Mouse (Mus musculus) myocyte (in vitro differentiated cells): ENCODE measurements around the gene Bicdl1. TPM values are rescaled to one million over a fixed set of nuclear protein-coding genes. Genes with fewer than 3 reads are reported as not detected.
A peak's percentile ranks its signal among the peaks of the same experiment; 100 is the strongest.

ENCODE experiments used
- H3K27me3 ChIP-seq: one replicate; pipeline ENCODE4 v1.6.1; 2011; ENCODE audit not compliant: control insufficient read depth, insufficient read depth, insufficient read length
- H3K36me3 ChIP-seq: one replicate; pipeline ENCODE4 v1.6.1; 2011; ENCODE audit not compliant: control insufficient read depth, insufficient read depth
- H3K4me2 ChIP-seq: one replicate; pipeline ENCODE4 v1.6.1; 2011; ENCODE audit warnings: low read depth, control low read depth
- H3K4me3 ChIP-seq: one replicate; pipeline ENCODE4 v1.5.1; 2011; ENCODE audit warnings: mild to moderate bottlenecking, control low read depth, moderate library complexity
- H3K79me2 ChIP-seq: one replicate; pipeline ENCODE4 v1.6.1; 2011; ENCODE audit not compliant: control insufficient read depth, insufficient read depth
- H3ac ChIP-seq: one replicate; pipeline ENCODE4 v1.6.1; 2011; ENCODE audit not compliant: control insufficient read depth, insufficient read length
- CEBPB ChIP-seq: IDR thresholded peaks from 2 replicates; pipeline ENCODE4 v1.6.1; 2011; ENCODE audit warnings: mild to moderate bottlenecking, moderate library complexity; ENCODE audit not compliant: poor library complexity, insufficient read depth, severe bottlenecking
- E2F4 ChIP-seq: IDR thresholded peaks from one replicate; pipeline ENCODE4 v1.6.1; 2011; ENCODE audit warnings: mild to moderate bottlenecking, control low read depth, moderate library complexity; ENCODE audit not compliant: insufficient read depth
- MAX ChIP-seq: IDR thresholded peaks from one replicate; pipeline ENCODE4 v1.6.1; 2011; ENCODE audit warnings: low read depth, mild to moderate bottlenecking, control low read depth
- MYOD1 ChIP-seq, 3 experiments: IDR thresholded peaks; one replicate each; pipeline ENCODE4 v1.6.1; 2011; ENCODE audit warnings: control low read depth in 2 of 3, low read depth in 2 of 3, mild to moderate bottlenecking in 2 of 3, moderate library complexity in 1 of 3; ENCODE audit not compliant: insufficient read length in 2 of 3, control insufficient read depth in 1 of 3
- MYOG ChIP-seq, 3 experiments: IDR thresholded peaks; one replicate each; pipeline ENCODE4 v1.6.1; 2011; ENCODE audit warnings: control low read depth in 2 of 3, low read depth in 2 of 3, mild to moderate bottlenecking in 2 of 3; ENCODE audit not compliant: insufficient read length in 2 of 3, control insufficient read depth in 1 of 3, insufficient read depth in 1 of 3
- POLR2A ChIP-seq: IDR thresholded peaks from one replicate; pipeline ENCODE4 v1.6.1; 2011; ENCODE audit warnings: low read depth, mild to moderate bottlenecking, control low read depth, moderate library complexity; ENCODE audit not compliant: insufficient read length
- POLR2AphosphoS2 ChIP-seq: IDR thresholded peaks from one replicate; pipeline ENCODE4 v1.6.1; 2011; ENCODE audit warnings: low read depth, control low read depth; ENCODE audit not compliant: insufficient read length
- REST ChIP-seq: IDR thresholded peaks from one replicate; pipeline ENCODE4 v1.6.1; 2011; ENCODE audit warnings: mild to moderate bottlenecking, control low read depth, moderate library complexity; ENCODE audit not compliant: insufficient read depth, insufficient read length
- SRF ChIP-seq: IDR thresholded peaks from one replicate; pipeline ENCODE4 v1.6.1; 2011; ENCODE audit warnings: low read depth; ENCODE audit not compliant: control insufficient read depth, insufficient read length
- TCF12 ChIP-seq: IDR thresholded peaks from one replicate; pipeline ENCODE4 v1.6.1; 2011; ENCODE audit warnings: mild to moderate bottlenecking, control low read depth; ENCODE audit not compliant: poor library complexity, insufficient read depth, severe bottlenecking
- TCF3 ChIP-seq: IDR thresholded peaks from one replicate; pipeline ENCODE4 v1.6.1; 2011; ENCODE audit warnings: low read depth, control low read depth; ENCODE audit not compliant: insufficient read length
- USF1 ChIP-seq: IDR thresholded peaks from one replicate; pipeline ENCODE4 v1.6.1; 2011; ENCODE audit warnings: low read depth, mild to moderate bottlenecking, control low read depth, moderate library complexity
- polyA plus RNA-seq: library from polyadenylated mRNA; unstranded; fragments of >200 nt; fragmentation: generic; extraction: Trizol; gene quantifications from one replicate; pipeline ENCODE4 v1.2.1, GENCODE M21; 2012; ENCODE audit warnings: missing spikeins

The Bicdl1 gene
- polyA plus RNA-seq, 1 experiment: 2.8 TPM

DNA sequence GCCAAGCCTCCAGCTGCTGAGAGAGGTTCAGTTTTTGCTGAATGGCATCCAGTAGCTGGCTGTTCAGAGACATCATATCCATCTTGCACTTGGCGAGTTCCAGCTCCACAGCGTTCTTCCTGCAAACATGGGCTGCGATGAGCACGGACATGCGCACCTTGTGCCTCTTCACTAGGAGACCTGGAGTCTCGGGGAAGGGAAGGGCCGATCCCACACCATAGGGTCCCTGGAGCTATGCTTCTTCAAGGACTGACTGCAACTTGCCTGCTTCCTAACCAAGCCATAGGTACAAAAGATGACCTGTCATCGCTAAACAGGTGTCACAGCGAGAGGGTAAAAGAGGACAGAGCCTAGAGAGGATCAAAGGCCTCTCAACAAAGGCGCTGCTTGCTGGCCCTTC is 79.6 kb downstream of the Bicdl1 start:
- TF ChIP-seq SRF (no peak), TCF3 (no peak), MYOG (IDR thresholded peaks at IDR 0.05; ENCODE audit: control insufficient read depth in 1 of 3, insufficient read depth in 1 of 3, insufficient read length in 2 of 3, low read depth in 2 of 3) (no peak), MYOD1 (IDR thresholded peaks at IDR 0.05; ENCODE audit: control insufficient read depth in 1 of 3, insufficient read length in 2 of 3, low read depth in 2 of 3) (no peak), POLR2AphosphoS2 (no peak), REST (no peak), MAX (no peak), POLR2A (no peak), CEBPB (no peak), USF1 (no peak)
- H3K79me2 ChIP-seq: no peaks in the 10 kb centered on the region
- peaks cover 3% of the 10 kb centered on the region for H3K36me3 ChIP-seq
- no peaks in the 10 kb centered on the region for H3K27me3 ChIP-seq
- peak overlapping the region; percentile 96 for H3K4me2 ChIP-seq
- H3ac ChIP-seq: no peak overlapping the region
- peak overlapping the region; percentile 21 for H3K4me3 ChIP-seq

GRCm38 (mm10) chr5:115650885-115651284 is 80.5 kb downstream of the Bicdl1 start:
- H3K36me3 ChIP-seq: peaks cover 8% of the 10 kb centered on the region
- no peak overlapping the region for H3K4me2 ChIP-seq
- H3K79me2 ChIP-seq: no peaks in the 10 kb centered on the region
- H3ac ChIP-seq: no peak overlapping the region
- TF ChIP-seq POLR2A: no peak
- TF ChIP-seq REST: no peak
- no peak for TF ChIP-seq MAX
- TF ChIP-seq TCF12: no peak
- no peak for TF ChIP-seq MYOD1 (IDR thresholded peaks at IDR 0.05; ENCODE audit: control insufficient read depth in 1 of 3, insufficient read length in 2 of 3, low read depth in 2 of 3)
- no peak for TF ChIP-seq E2F4
- TF ChIP-seq USF1: no peak
- no peak for TF ChIP-seq POLR2AphosphoS2
- no peak for TF ChIP-seq MYOG (IDR thresholded peaks at IDR 0.05; ENCODE audit: control insufficient read depth in 1 of 3, insufficient read depth in 1 of 3, insufficient read length in 2 of 3, low read depth in 2 of 3)
- no peak for TF ChIP-seq SRF
- TF ChIP-seq CEBPB: no peak
- no peak for TF ChIP-seq TCF3
- no peaks in the 10 kb centered on the region for H3K27me3 ChIP-seq
- H3K4me3 ChIP-seq: no peak overlapping the region

DNA sequence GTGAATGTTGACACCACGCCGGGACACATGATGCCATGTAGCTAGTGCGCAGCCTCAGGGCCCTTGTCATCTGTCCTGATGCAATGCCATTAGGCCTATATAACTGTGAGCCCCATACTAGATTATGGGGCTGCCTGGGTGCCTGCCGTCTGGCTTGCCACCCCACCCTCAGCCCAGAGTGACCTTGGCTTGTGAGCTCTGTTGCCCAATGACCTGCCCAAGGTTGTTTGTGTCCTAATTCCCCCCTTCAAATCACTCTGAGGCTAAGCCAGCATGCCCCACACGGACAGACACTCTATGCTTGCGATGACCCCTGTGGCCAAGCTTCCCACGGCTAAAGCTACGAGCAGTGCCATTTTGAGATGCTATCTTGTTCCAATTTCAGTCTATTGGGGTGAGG is 81.7 kb downstream of the Bicdl1 start:
- Histone ChIP-seq H3K27me3 (no peaks in the 10 kb centered on the region), H3K4me3 (no peak overlapping the region), H3K4me2 (no peak overlapping the region), H3ac (no peak overlapping the region), H3K36me3 (peaks cover 8% of the 10 kb centered on the region), H3K79me2 (no peaks in the 10 kb centered on the region)
- TF ChIP-seq POLR2AphosphoS2 (no peak), SRF (no peak), POLR2A (no peak), E2F4 (no peak), TCF12 (no peak), MYOG (IDR thresholded peaks at IDR 0.05; ENCODE audit: control insufficient read depth in 1 of 3, insufficient read depth in 1 of 3, insufficient read length in 2 of 3, low read depth in 2 of 3) (no peak), TCF3 (no peak), USF1 (no peak), CEBPB (no peak), REST (no peak), MAX (no peak), MYOD1 (IDR thresholded peaks at IDR 0.05; ENCODE audit: control insufficient read depth in 1 of 3, insufficient read length in 2 of 3, low read depth in 2 of 3) (no peak)

GRCm38 (mm10) chr5:115648876-115649275 is 82.5 kb downstream of the Bicdl1 start:
- Histone ChIP-seq H3K27me3 (no peaks in the 10 kb centered on the region), H3K36me3 (peaks cover 8% of the 10 kb centered on the region), H3ac (no peak overlapping the region), H3K4me2 (no peak overlapping the region), H3K4me3 (no peak overlapping the region), H3K79me2 (no peaks in the 10 kb centered on the region)
- TF ChIP-seq MAX: no peak
- no peak for TF ChIP-seq SRF
- no peak for TF ChIP-seq TCF12
- TF ChIP-seq TCF3: no peak
- no peak for TF ChIP-seq REST
- TF ChIP-seq POLR2AphosphoS2: no peak
- TF ChIP-seq CEBPB: no peak
- no peak for TF ChIP-seq USF1
- no peak for TF ChIP-seq MYOD1 (IDR thresholded peaks at IDR 0.05; ENCODE audit: control insufficient read depth in 1 of 3, insufficient read length in 2 of 3, low read depth in 2 of 3)
- no peak for TF ChIP-seq MYOG (IDR thresholded peaks at IDR 0.05; ENCODE audit: control insufficient read depth in 1 of 3, insufficient read depth in 1 of 3, insufficient read length in 2 of 3, low read depth in 2 of 3)
- no peak for TF ChIP-seq POLR2A
- TF ChIP-seq E2F4: no peak

DNA sequence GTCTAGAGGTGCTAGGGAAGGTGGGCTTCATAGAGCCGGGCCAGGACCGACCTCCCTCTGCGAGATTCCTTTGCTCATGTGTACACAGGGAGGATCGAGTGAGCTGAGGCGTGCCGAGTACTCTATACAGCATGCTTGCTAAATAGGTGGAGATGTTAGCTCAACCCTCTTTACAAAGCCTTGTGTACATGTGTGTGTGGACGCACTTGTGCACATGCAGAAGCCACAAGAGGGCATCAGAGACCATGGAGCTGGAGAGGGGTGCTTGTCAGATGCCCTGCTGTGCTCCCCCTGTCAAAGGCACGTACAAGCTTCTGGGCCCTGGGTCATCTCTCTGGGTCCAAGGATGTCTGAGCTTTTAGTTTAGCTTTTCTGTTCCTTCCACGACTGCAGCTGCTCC is 87.2 kb downstream of the Bicdl1 start:
- Histone ChIP-seq H3ac (no peak overlapping the region), H3K4me2 (no peak overlapping the region), H3K79me2 (peaks cover 5% of the 10 kb centered on the region), H3K27me3 (no peaks in the 10 kb centered on the region), H3K4me3 (no peak overlapping the region), H3K36me3 (peaks cover 15% of the 10 kb centered on the region)
- TF ChIP-seq TCF3 (no peak), SRF (no peak), USF1 (no peak), MYOD1 (IDR thresholded peaks at IDR 0.05; ENCODE audit: control insufficient read depth in 1 of 3, insufficient read length in 2 of 3, low read depth in 2 of 3) (no peak), POLR2A (no peak), CEBPB (no peak), MYOG (IDR thresholded peaks at IDR 0.05; ENCODE audit: control insufficient read depth in 1 of 3, insufficient read depth in 1 of 3, insufficient read length in 2 of 3, low read depth in 2 of 3) (no peak), POLR2AphosphoS2 (no peak), MAX (no peak), TCF12 (no peak), E2F4 (no peak), REST (no peak)
